Mouse (Mus musculus): Measurements from ENCODE around the gene Eepd1.
"Not testable (repeated sequence)": the region's sequence is repeated elsewhere in the genome, so short reads cannot be mapped to it uniquely, and the experiment has no call there.

Eepd1 gene

DNA sequence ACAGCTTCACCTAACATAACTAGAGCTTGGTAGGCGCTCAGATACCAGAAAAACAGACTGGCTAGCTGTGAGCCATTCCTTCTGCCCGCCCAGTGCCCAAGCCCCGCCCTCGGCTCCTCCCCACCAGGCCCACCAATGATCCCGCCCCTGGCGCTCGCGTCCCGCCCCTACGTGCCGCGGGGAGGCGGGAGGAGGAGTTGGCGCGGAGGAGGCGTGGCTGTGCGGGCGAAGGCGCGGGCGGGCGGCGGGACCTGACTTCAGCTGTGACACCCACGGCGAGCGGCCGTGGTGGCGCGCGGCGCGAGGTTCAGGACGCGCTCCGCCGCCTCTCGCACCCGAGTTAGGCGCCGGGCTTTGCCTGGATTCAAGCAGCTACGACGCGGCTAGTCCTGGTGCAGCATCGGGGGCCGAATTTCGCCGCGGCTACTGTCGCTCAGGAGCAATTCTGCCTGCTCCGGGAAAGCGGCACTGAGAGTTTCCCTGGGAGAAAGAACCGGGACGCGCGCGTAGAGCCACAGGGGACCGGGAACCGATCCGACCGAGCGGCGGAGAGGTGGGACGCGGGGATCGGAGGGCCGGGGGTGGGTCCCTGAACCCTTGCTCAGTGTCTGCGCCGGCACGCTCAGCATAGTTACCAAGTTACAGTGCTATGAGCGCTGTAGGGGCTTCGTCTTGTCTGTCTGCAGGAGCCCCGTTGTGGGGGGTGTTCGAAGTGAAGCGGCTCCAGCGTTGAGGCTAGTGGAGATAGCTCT is at the start of gene Eepd1:
Eepd1 (plus strand) TSS at position 204 of the 752 bp plus-strand sequence.
- DNase-seq, result peak; percentile 93 to 96

DNA sequence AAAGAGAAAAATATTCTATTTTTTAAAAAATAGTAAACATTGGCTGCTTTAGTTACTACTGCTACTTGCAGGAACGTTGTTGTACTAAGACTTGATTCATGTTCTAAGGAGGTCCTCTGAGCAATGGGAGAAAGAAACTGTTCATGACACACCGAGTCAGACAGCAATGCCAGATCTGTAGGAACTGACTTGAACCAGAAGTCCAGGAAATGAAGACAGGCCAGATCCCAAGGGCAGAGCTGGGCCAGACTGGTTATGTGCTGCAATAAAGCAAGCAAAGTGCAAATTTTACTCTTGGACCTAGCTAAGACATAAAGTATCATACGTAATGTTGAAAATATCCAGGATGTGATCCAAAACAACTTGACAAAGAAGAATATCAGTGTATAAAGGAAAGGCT is 42.5 kb upstream of the Eepd1 start:
- no peak for DNase-seq

DNA sequence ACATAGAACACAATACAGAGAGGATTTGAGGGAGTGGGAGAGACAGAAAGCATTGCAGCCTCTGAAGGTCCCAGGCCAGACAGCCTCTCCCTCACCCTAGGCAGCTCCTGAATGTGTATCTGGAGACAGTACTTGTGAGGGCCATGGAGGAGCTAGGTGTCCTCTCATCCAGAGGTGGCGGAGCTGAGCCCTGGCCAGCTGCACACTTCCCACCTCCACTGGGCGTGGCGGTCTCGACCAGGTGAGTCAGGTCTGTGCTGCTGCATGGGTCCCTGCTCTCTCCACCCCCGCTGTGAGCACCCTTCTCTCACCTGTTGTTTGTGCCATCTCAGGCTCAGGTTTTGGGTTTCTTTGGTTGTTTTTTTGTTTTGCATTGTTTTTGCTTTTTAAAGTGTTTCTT is 41.3 kb upstream of the Eepd1 start:
- not testable (repeated sequence) for DNase-seq

DNA sequence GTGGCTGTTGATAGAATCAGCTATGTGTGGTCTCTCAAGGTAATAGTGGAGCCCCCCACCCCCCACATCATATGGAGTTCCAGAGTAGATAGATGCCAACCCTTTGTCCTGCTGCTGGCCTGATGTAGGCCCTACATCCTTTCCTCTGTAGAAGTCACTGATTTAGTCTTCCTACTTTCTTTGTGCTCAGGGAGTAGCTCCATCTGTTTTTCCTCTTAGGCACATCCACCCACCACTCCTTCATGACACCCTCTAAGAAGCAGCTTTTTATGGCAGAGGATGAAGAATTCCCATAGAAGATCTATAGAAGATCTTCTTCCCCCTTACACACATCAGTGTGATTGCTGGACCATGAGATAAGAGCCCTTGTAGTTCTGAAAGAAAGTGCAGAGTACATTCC is 39.3 kb upstream of the Eepd1 start:
- no peak for DNase-seq

DNA sequence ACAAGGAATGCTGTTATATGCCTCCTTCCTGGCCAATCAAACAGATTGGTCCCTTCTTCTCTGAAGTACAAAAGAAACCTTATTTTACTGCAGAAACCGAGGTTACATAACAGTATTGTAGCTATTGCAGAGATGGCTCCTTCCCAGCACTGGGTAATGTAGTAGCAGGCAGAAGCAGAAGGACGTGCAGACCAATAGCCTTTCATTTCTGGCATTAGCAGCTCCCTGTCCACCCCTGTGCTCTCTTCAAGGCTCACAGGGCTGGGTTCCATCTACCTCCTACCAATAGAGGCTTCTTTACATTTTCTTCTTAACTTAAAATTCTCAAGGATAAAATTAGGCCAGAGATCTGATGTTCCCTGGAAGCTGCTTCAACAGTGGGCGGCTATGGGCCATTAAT is 38.3 kb upstream of the Eepd1 start:
- DNase-seq, result no peak

DNA sequence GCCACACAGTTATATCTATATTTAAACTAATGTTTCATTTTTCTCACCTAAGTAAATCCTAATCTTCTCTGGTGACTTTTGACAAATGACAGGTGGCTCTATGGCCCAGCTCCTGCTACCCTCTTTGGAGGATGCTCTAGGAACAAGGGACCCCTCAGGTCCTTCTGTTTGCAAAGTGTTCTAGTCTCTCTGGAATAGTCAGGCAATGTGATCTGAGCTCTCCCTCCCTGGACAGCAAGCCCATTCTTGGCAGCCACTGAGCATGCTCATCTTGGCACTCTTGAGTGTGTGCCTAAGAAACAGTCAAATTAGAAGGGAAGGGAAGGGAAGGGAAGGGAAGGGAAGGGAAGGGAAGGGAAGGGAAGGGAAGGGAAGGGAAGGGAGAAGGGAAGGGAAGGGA is 37.8 kb upstream of the Eepd1 start:
- no peak for DNase-seq

DNA sequence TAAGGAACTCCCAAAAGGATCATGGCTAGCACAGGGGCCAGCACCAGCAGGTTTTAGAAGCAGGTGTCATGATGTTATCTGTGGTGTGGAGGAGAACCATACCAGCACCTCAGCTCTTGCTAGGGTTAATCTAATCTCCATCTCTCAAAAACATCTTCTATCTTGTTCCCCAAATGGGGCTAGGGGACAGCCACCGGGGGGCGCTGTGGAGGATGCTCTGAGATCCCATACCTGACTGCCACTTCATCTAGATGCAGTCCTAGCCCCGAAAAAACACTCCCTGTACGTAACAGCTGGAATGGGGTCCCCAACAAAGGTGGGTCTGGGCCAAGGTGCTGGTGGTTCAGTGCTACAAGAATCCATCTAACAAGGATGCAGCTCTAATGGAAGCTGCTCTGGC is 31.0 kb upstream of the Eepd1 start:
- no peak for DNase-seq

DNA sequence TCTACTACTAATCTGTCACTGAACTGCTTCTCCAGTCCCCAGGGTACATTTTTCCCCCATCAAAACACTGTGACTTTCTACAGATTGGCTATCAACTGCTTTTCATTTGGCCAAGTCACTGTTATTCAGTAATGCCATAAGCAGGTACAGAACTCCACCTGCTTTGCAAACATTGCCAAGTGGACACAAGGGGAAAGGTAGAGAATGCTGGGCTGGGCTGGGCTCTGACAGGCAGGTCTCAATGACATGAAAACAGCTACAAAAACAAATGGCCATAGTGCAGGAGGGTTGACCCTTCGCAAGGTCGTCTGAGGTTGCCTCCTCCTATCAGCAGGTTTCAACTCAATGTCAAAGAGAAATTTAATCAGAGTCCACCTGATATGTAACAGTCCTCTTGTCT is 26.3 kb upstream of the Eepd1 start:
- DNase-seq, result no peak

DNA sequence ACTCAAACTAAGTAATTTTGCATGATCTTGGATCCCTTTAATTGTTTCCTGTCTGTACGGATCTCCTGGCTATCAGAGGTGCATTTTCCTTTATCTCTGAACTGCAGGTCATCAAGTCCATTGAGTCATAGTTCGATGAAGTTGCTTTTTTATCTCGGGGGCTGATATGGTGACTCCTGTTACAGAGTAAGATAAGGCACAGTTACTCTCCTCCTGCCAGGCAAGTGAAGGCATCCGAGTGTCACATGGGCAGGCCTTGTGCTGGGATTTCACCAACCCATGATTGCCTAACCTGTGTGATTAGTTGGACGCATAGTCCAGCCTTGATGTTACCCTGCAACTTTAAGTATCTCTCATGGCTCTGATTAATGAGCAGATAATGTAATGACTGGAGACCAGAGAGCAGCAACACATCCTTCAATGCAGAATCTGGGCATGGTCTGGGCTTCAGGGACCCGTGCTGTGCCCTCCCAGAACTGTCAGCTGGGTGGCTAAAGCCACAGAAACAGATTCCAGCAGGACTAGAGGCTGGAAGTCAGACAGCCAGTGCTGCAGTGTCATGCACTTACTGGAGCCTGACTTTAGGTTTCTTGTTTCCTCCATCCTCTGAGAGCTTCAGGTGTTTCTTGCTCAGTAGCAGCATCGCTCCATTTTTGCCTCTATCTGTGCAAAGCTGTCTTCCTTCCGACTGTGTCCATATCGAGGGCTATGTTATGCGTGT is 20.4 kb upstream of the Eepd1 start:
- no peak for DNase-seq

DNA sequence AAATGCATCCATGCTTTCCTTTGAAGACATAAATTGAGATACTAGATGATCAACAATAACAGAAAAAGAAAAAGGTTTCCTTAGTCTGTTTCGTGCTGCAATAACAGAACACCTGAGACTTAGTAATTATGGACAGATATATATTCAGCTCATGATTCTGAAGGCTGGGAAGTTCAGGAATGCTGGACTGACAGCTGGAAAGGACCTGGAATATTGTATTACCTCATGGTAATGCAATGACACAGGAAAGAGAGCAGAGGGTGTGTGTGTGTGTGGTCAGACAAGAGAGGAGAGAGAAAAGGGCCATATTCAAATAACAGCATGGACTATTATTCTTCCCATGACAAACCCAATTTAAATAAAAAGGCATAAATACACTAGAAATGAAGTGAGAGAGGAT is 17.0 kb upstream of the Eepd1 start:
- DNase-seq, result no peak

DNA sequence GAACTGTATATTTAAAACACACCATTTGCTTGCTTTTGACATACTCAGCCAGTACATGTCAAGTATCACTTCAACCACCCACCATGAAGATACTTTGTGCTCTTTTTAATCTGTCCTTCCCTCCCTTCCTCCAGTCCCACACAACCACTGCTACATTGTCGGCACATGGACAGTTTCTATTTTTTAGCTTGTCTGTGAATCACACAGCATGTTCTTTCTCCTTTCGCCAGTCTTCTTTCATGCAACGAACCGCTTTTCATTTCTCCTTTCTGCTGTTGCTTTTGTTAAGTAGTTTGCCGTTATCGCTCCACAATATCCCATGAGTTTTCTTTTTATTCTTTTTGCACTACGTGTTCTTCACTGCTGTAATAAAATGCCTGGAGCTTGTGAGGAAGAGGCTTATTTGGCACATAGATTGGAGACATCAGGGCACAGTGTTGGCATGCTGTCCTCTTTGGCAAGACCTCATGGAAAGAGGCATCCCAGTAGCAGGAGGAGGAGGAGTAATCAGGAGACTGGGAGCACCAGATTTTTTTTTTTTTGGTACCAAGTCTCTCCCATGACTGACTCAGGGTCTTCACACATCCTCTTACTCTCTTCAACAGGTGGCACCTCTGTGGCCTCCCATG is 1.8 kb upstream of the Eepd1 start:
- DNase-seq, result no peak

DNA sequence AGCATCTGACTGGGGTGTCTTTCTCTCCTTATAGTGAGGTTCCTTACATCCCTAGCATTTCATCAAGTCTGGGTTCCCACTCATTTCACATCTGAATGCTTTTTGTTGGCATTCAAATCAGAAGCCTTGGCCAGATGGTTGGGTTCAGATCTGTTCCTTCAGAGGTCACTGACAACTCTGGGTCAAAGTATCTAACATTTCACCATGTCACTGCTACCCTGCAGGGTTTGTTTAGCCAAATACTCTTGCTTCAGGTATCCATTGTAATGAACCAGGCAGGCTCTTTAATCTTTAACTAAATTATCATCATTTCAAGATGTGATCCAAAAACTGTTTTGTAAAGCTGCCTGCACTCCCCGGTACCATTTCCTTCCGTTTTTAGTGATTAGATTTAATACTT is 671 bp upstream of the Eepd1 start:
- no peak for DNase-seq

DNA sequence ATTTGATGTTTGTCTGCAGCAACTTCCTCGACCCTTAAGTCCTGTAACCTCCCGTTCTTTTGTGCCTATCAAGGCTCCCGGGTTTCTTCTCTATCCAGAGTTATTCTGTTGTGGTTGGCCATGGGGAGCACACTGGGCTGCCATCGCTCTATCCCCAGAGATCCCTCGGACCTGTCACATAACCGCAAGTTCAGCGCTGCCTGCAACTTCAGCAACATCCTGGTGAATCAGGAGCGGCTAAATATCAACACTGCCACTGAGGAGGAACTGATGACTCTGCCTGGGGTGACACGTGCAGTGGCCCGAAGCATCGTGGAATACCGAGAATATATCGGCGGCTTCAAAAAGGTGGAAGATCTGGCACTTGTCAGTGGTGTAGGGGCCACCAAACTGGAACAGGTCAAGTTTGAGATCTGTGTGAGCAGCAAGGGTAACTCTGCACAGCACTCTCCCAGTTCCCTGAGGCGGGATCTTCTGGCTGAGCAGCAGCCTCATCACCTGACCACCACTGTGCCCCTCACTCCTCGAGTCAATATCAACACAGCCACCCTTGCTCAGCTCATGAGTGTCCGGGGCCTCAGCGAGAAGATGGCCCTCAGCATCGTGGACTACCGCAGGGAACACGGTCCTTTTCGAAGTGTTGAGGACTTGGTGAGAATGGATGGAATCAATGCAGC is 1.1 kb downstream of the Eepd1 start:
- no peak for DNase-seq

DNA sequence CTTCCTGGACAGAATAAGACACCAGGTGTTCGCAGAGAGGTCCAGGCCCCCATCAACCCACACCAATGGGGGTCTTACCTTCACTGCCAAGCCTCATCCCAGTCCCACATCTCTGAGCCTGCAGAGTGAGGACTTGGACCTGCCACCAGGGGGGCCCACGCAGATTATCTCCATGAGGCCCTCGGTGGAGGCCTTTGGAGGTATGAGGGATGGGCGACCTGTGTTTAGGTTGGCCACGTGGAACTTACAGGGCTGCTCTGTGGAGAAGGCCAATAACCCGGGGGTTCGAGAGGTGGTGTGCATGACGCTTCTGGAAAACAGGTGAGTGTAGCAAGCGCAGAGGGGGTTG is 1.6 kb downstream of the Eepd1 start:
- DNase-seq, result no peak

DNA sequence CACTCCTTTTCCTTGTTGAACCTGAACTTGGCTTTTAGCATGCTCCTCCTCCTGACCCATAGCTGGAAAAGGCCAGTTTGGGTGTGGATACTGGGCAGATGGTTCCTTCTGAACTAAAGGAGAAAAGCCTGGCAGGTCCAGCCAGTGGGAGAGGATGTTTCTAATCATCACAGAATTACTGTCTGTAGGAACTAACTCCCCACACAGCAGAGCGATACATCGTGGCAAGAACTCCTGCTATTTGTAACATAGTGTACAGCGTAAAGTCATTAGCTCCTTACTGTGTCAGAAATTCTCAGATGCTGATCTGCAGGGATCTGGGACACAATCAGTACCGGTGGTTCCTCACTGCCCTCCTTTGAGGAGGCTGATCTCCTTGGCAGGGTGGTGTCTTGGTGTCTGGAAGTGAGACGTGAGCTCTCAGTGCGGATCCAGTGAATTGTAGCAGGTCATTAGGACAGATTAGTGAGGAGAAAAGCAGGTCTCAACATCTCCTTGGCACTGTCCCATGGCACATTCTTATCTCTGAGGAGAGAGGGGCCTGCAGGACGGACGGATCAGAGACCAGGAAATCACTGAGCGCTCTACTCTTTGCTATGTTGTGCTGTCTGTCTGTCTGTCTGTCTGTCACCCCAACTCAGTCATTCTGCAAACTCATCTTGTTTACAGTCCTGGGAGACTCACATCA is 2.7 kb downstream of the Eepd1 start:
- DNase-seq, result no peak

DNA sequence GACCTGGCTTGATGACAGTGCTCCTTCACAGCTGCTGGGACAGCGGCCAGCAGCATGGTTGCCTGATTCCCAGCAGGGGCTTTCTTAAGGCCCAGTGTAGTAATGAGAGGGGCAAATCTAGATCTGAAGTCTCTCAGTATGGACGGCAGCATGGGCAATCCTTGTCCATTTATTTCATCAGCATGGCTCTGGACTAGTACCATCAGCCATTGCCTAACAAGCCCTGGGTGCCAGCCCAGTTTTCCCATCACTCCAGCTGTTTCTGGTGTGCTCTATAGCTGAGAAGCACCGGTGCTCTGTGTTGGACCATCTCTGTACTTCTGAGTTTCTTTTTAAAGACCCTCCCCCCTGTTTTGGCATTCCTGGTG is 3.3 kb downstream of the Eepd1 start:
- DNase-seq, result no peak

DNA sequence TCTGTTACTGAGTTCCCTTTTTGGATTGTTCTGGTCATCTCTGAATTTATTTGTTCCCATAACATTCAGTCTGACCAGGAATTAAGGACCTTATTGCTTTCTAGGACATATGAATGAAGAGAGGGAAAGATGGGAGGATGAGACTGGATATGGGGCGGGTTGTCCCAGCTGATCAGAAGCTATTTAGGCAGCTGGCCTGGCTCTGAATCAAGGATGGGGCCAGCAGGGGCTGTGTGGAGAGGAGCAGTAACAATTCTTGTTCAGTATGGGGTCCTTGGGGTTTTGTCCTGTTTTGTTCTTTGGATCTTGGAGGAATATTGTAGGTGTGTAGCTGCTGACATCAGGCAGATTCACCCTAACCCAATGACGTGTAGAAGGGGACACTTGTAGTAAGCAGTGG is 3.7 kb downstream of the Eepd1 start:
- no peak for DNase-seq

DNA sequence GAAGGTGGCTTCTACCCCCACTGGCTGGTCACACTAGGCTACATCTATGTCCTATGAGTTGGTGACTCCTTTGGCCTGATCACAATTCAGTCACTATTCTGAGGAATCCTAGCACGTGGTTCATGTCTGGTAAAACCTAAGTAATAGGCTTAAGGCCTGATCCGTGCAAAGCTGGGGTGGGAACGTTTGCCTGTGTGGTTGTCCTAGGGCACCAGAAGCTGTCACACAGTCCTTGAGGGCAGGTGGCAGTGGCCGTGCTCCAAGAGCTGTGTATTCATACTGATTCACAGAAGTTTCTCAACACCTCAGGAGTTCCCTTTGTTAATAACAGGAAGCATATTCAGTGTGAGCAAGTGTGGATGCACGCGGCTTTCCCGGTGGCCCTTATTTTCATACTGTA is 4.1 kb downstream of the Eepd1 start:
- DNase-seq, result no peak

DNA sequence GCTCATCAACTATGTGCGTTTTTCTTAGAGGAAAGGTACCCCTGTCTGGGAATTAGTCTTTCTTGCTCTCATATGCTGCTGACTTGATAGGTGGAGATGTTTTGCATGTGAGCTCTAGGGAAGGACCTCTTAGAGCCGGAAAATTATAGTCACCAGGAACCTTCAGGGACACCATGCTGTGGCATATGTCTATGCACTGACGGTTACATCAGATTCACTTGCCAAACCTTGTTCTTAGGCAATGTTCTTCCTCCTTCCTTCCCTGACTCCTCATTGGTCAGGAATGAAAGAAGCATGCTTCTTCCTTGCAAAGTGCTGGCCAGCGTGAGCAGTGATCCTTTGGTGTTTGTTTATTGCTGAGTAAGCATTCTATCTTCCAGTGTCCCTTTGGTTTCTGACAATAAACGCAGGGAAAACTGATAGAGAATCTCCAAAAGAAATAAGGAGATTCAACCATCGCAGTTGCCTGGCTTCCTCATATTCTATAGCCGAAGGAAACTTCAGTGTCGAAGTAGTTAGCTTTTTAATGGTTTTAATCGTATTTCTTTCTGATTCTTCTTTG is 5.0 kb downstream of the Eepd1 start:
- DNase-seq, result no peak

DNA sequence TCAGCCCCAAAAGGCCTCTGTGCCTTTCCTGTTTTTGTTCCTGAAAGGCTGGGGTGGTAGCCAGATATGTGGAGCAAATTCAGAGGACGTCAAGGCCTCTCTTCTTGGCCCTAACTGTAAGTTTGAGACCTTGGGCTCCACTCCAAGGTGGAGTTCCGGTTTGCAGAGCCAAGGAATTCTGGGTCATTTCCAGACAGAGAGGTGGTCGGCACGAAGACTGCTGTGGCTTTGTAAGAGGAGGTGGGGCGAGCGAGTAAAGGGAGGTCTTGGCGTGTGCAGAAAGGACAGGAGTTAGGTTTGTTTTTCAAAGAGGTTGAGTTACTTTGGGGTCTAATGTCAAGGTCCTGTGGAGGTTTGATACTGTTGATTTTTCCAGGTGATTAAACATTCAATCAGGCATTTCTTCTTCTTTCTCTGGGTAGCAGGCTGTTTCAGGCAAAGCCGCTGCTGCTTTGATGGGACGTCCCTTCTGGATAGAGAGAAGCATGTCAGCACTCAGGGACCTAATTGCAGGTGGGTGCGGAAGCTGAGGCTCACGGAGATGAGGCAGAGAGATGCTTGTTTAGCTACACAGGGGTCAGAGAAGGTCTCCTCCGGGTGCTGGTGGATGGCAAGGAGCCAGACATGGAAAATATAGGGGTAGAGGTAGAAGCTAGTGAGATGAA is 6.2 kb downstream of the Eepd1 start:
- no peak for DNase-seq

DNA sequence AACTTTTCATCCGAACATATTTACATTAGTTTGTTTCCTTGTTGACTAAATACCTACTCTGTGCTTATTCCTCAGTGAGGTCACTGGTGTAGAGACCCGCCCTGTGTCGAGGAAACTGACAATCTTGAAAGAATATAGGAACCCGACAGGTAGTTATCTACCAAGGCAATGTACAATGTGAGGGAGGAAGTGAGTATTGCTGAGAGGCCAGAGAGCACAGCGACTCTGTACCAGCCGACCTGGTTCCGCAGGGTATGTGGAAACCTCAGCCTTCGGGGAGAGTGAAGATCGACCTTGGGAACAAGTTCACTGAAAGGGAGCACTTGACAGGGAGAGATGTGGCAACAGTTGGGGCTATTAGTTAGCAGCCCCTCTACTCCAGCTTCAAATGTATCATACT is 7.2 kb downstream of the Eepd1 start:
- DNase-seq, result no peak

Measured in cerebellum, postnatal 36 days (tissue).